Comparison of ENCODE assay signal across 9 mouse cellular contexts in the genomic region with DNA sequence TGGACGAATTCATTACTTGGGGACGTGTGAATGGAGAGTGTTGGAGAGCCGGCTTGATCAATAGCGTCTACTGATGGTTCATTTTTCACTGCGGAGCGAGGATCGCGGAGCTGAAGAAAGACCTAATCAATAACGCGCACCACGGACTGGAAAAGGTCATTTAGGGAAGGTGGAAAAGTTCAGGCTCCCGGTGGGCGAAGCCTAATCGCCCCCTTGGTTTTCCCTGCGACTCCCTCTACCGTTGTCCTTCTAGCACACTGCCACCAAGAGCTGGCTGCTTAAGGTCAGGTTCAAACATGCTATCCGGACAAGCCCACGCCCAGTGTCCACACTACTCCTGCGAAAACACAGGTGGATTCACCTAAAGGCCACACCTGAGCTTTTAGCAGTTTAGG. TPM values are rescaled to one million over a fixed set of nuclear protein-coding genes. Genes with fewer than 3 reads are reported as not detected.
DNase-seq lines count a peak whose midpoint lies in the region; ATAC-seq and TF ChIP-seq lines count a peak whose summit lies in the region.
"Had no signal": no experiment of that assay in that cellular context is flagged by ENCODE, and none has a peak within 500 bp of the region (broad histone marks: within the 10 kb centered on the region; RNA-seq: fewer than 3 reads in every experiment).

No protein-coding gene starts in this region.

- H3K27ac ChIP-seq in ES-E14 (ENCODE audit: insufficient read depth, low read depth, low read length, poor library complexity, severe bottlenecking), result no peak overlapping the region
- no peak overlapping the region for H3K27ac ChIP-seq in heart, postnatal 0 days (ENCODE audit: low read depth)
- no peak overlapping the region for H3K27ac ChIP-seq in liver, embryonic 16.5 days (ENCODE audit: low read length)

- peaks cover 72% of the 10 kb centered on the region for H3K27me3 ChIP-seq in heart, postnatal 0 days (ENCODE audit: control insufficient read depth, insufficient read depth, low read length)
- H3K27me3 ChIP-seq in liver, embryonic 16.5 days (ENCODE audit: control insufficient read depth, insufficient read depth, low read depth, low read length), result peaks cover 63% of the 10 kb centered on the region

- H3K36me3 ChIP-seq in ES-E14 (ENCODE audit: control insufficient read depth, insufficient read depth, low read length, poor library complexity, severe bottlenecking), result no peaks in the 10 kb centered on the region
- no peaks in the 10 kb centered on the region for H3K36me3 ChIP-seq in heart, postnatal 0 days (replicated peaks; ENCODE audit: control insufficient read depth, insufficient read depth, low read length)
- H3K36me3 ChIP-seq in liver, embryonic 16.5 days (ENCODE audit: control insufficient read depth, insufficient read depth), result no peaks in the 10 kb centered on the region

- intact Hi-C loops in heart, postnatal 25 days (cut with DNase I), result no loop called here

- H3K9ac ChIP-seq in ES-E14 (ENCODE audit: insufficient read depth, low read depth, low read length, poor library complexity, severe bottlenecking), result no peak overlapping the region
- no peak overlapping the region for H3K9ac ChIP-seq in heart, postnatal 0 days (replicated peaks; ENCODE audit: low read depth, low read length)
- H3K9ac ChIP-seq in liver, embryonic 16.5 days (ENCODE audit: low read depth, low read length), result no peak overlapping the region

- TF ChIP-seq CTCF in heart, postnatal 0 days (IDR thresholded peaks at IDR 0.05; ENCODE audit: low read depth), result no peak

- no peaks in the 10 kb centered on the region for H3K9me3 ChIP-seq in ES-E14 (ENCODE audit: control insufficient read depth, insufficient read depth, low read depth, low read length)
- H3K9me3 ChIP-seq in heart, postnatal 0 days (replicated peaks; ENCODE audit: control insufficient read depth, low read length), result no peaks in the 10 kb centered on the region
- H3K9me3 ChIP-seq in liver, embryonic 16.5 days (replicated peaks; ENCODE audit: control insufficient read depth, low read length), result no peaks in the 10 kb centered on the region

- WGBS in heart, postnatal 0 days, result 3% methylated on average over 19 of the region's 19 CpGs
- 1% methylated on average over 19 of the region's 19 CpGs for WGBS in liver, embryonic 16.5 days (ENCODE audit: insufficient replicate concordance)

- in situ Hi-C loops in ES-E14 (cut with MboI; ENCODE audit: low sequenced_read_pairs in 2 of 2, unreplicated experiment in 2 of 2), result no loop called here

- ATAC-seq in heart, postnatal 0 days (ENCODE audit: insufficient read depth, low read depth), result no peak
- no peak for ATAC-seq in liver, embryonic 16.5 days (ENCODE audit: low read depth)
- ATAC-seq: inflammation-experienced regulatory T-cells, adult 6 months had no signal

- H3K4me2 ChIP-seq in heart, postnatal 0 days (ENCODE audit: low read depth, low read length), result peak overlapping the region; percentile 67
- peak overlapping the region; percentile 53 for H3K4me2 ChIP-seq in liver, embryonic 16.5 days (ENCODE audit: low read depth, low read length)

- TF ChIP-seq EP300 in heart, postnatal 0 days (IDR thresholded peaks at IDR 0.05; ENCODE audit: low read depth), result no peak

- H3K4me3 ChIP-seq in ES-E14 (ENCODE audit: insufficient read depth in 1 of 2, low read depth in 1 of 2, low read length in 2 of 2, poor library complexity in 1 of 2, severe bottlenecking in 1 of 2), result peak overlapping the region; percentile 48 to 55
- peak overlapping the region; percentile 40 for H3K4me3 ChIP-seq in heart, postnatal 0 days (ENCODE audit: low read depth, low read length)
- H3K4me3 ChIP-seq in liver, embryonic 16.5 days (ENCODE audit: low read depth, low read length), result peak overlapping the region; percentile 40

- DNase-seq in heart, adult 11 months, result peak; percentile 81
- no peak for DNase-seq in heart, postnatal 25 days (ENCODE audit: low spot score)
- DNase-seq in ES-E14 (ENCODE audit: low read depth, low spot score), result no peak
- no peak for DNase-seq in heart, postnatal 0 days (ENCODE audit: low spot score)
- no peak for DNase-seq in urinary bladder, postnatal 10 days (ENCODE audit: low spot score)
- no peak for DNase-seq in adrenal gland, adult (ENCODE audit: inconsistent age in 2 of 2, low spot score in 1 of 2)
- DNase-seq in left cerebral cortex, adult 8-10 months (ENCODE audit: low spot score in 2 of 2), result no peak

- peaks cover 0 to 2% of the 10 kb centered on the region in 2 experiments; a peak in 2 of 4 replicates for H3K4me1 ChIP-seq in ES-E14 (ENCODE audit: control insufficient read depth in 2 of 2, insufficient read depth in 2 of 2, low read length in 2 of 2, poor library complexity in 1 of 2)
- peaks cover 7% of the 10 kb centered on the region; the same call in 1 of the 2 replicates for H3K4me1 ChIP-seq in heart, postnatal 0 days (ENCODE audit: control insufficient read depth, insufficient read depth)
- H3K4me1 ChIP-seq in liver, embryonic 16.5 days (ENCODE audit: control insufficient read depth, low read depth, low read length), result no peaks in the 10 kb centered on the region

TF ChIP-seq in ES-E14, 5 proteins besides CTCF, POLR2A, EP300 and RAD21:
- TF ChIP-seq ZC3H11A (IDR thresholded peaks at IDR 0.05; ENCODE audit: borderline replicate concordance, low read depth, low read length) (no peak), CHD2 (IDR thresholded peaks at IDR 0.05; ENCODE audit: low read depth, low read length) (no peak), HCFC1 (IDR thresholded peaks at IDR 0.05; ENCODE audit: borderline replicate concordance, insufficient read depth, low read length) (no peak), MAFK (IDR thresholded peaks at IDR 0.05; ENCODE audit: insufficient read depth, low read depth, low read length) (no peak), ZNF384 (IDR thresholded peaks at IDR 0.05; ENCODE audit: low read depth, low read length) (no peak)

RNA-seq across cellular contexts. Expression of a gene that starts 47.0 kb away (rescaled TPM):
- not detected for total RNA-seq in heart, postnatal 25 days (2021)
- total RNA-seq in ES-E14 (2012; rRNA removed), result 3.2 and 3.3 TPM in 2 replicates
- not detected in 2 replicates for total RNA-seq in heart, postnatal 0 days (2014; rRNA removed; ENCODE audit: low replicate concordance)
- polyA plus RNA-seq in heart, postnatal 0 days (2015; fragmentation: Nextera tagmentation; extraction: Ambion mirVana), result not detected in 2 replicates
- polyA plus RNA-seq in liver, embryonic 16.5 days (2015; fragmentation: Nextera tagmentation; extraction: Ambion mirVana), result not detected in 2 replicates
- total RNA-seq in left cerebral cortex, adult 8-10 months (2022), result under 1 TPM; 0.42 to 0.65 (median 0.52) TPM
- polyA plus RNA-seq: inflammation-experienced regulatory T-cells, adult 6 months had no signal

RNA-seq across cellular contexts. Expression of a gene that starts 47.4 kb away (rescaled TPM):
- total RNA-seq in heart, postnatal 25 days (2021), result 10 to 100 TPM; 13.8 to 15.0 TPM
- total RNA-seq in ES-E14 (2012; rRNA removed), result 89.2 and 112 TPM in 2 replicates
- 49.9 and 57.2 TPM in 2 replicates for total RNA-seq in heart, postnatal 0 days (2014; rRNA removed; ENCODE audit: low replicate concordance)
- 20.9 and 22.6 TPM in 2 replicates for polyA plus RNA-seq in heart, postnatal 0 days (2015; fragmentation: Nextera tagmentation; extraction: Ambion mirVana)
- 67.7 and 90.8 TPM in 2 replicates for polyA plus RNA-seq in liver, embryonic 16.5 days (2015; fragmentation: Nextera tagmentation; extraction: Ambion mirVana)
- total RNA-seq in left cerebral cortex, adult 8-10 months (2022), result 100 to 1,000 TPM in 3 of 4 experiments, 10 to 100 TPM in 1; 93.1 to 116 (median 115) TPM
